Mouse (Mus musculus): ENCODE data around the gene Kctd21. TPM values are rescaled to one million over a fixed set of nuclear protein-coding genes. Genes with fewer than 3 reads are reported as not detected.

The Kctd21 gene
- polyA plus RNA-seq, 1 experiment = 7.3 TPM

DNA sequence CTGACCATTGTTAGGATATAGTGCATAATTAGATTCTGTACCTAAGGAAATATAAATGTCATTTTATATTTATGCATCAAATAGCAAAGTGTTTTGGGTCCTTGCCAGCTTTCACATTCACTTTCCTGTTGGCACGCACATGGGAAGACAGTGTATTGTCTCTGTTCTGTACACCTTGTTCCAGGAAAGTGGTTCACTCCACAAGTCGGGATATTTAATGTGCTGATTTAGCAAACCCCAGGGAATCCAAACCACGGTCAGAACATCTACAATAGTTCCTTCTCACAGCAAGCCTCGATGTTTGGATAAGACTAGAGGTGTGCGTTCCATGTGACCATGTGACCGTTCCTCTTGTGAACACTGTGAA lies 59.9 kb downstream of the Kctd21 start:
- no peaks in the 10 kb centered on the region; the same call in 1 of the 2 replicates for H3K4me1 ChIP-seq (ENCODE audit: control insufficient read depth, insufficient read depth, insufficient read length, low read length)
- H3K36me3 ChIP-seq (ENCODE audit: control insufficient read depth, insufficient read depth, low read length) = peaks cover 11% of the 10 kb centered on the region
- no peak overlapping the region for H3K4me3 ChIP-seq (ENCODE audit: low read depth, low read length)
- TF ChIP-seq CTCF (IDR thresholded peaks at IDR 0.05; ENCODE audit: extremely low read depth, insufficient read length, insufficient replicate concordance, low read depth, low read length) (no peak), POLR2A (IDR thresholded peaks at IDR 0.05; ENCODE audit: low read depth, low read length) (no peak)
- 54% methylated on average over 6 of the region's 6 CpGs for WGBS
- H3K27ac ChIP-seq (ENCODE audit: insufficient read depth, low read depth, low read length) = peak overlapping the region; percentile 2; the same call in 1 of the 2 replicates
- H3K27me3 ChIP-seq (ENCODE audit: control insufficient read depth, insufficient read depth, low read length) = no peaks in the 10 kb centered on the region

DNA sequence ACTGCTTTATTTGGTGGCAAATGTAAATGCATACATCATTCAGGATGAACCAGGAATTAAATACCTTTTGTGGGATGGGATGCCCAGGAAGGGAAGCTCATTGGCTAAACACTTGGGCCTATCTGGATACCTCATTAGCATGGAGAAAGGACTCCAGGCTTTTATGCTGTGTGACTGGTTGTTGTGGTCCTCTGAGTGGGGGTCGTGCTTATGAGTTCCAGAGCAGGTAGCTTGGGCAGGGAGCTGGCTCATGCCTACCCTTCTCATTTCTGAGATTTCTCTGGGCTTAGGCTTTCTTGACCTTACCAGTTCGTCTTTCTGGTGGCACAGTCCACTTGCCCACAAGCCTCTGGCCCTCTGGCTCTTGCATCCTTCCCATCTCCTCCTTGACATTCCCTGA lies 62.2 kb downstream of the Kctd21 start:
- Histone ChIP-seq H3K36me3 (ENCODE audit: control insufficient read depth, insufficient read depth, low read length) (peaks cover 5% of the 10 kb centered on the region; the same call in 1 of the 2 replicates), H3K27me3 (ENCODE audit: control insufficient read depth, insufficient read depth, low read length) (no peaks in the 10 kb centered on the region), H3K4me1 (ENCODE audit: control insufficient read depth, insufficient read depth, insufficient read length, low read length) (no peaks in the 10 kb centered on the region; the same call in 1 of the 2 replicates), H3K4me3 (ENCODE audit: low read depth, low read length) (no peak overlapping the region), H3K27ac (ENCODE audit: insufficient read depth, low read depth, low read length) (no peak overlapping the region)
- WGBS = 79% methylated on average over 2 of the region's 2 CpGs
- no peak for TF ChIP-seq POLR2A (IDR thresholded peaks at IDR 0.05; ENCODE audit: low read depth, low read length)
- no peak for TF ChIP-seq CTCF (IDR thresholded peaks at IDR 0.05; ENCODE audit: extremely low read depth, insufficient read length, insufficient replicate concordance, low read depth, low read length)

DNA sequence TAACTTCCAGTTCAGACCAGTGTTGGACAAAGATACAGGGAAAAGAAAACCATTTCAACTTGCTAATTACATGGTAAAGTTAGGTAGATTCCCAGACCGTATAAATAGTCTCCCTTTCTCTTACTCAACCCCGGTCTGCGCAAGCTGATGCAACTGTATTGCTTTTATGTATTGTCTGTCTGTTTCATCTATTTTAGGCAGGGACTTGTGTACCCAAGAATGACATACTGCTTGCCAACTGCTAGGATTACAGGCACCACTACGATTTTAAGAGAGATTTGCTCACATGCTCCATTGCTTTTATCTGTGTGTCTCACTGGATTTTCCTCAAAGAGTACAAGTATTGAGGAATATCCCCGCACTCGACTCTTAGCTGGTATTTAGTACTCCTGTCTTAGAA lies 66.8 kb downstream of the Kctd21 start:
- Histone ChIP-seq H3K27ac (ENCODE audit: insufficient read depth, low read depth, low read length) (no peak overlapping the region), H3K4me3 (ENCODE audit: low read depth, low read length) (no peak overlapping the region), H3K36me3 (ENCODE audit: control insufficient read depth, insufficient read depth, low read length) (no peaks in the 10 kb centered on the region), H3K4me1 (ENCODE audit: control insufficient read depth, insufficient read depth, insufficient read length, low read length) (peaks cover 6% of the 10 kb centered on the region; the same call in 1 of the 2 replicates), H3K27me3 (ENCODE audit: control insufficient read depth, insufficient read depth, low read length) (no peaks in the 10 kb centered on the region)
- 85% methylated on average over 6 of the region's 6 CpGs for WGBS
- TF ChIP-seq POLR2A (IDR thresholded peaks at IDR 0.05; ENCODE audit: low read depth, low read length) (no peak), CTCF (IDR thresholded peaks at IDR 0.05; ENCODE audit: extremely low read depth, insufficient read length, insufficient replicate concordance, low read depth, low read length) (no peak)

Other genes with a start within 250 kb of the Kctd21 start
- 2.9 and 14.6 TPM in 2 replicates for gene Usp35, start 307 bp upstream of the Kctd21 start, polyA plus RNA-seq (2012; rRNA removed)
- gene Alg8, start 39.3 kb downstream of the Kctd21 start, polyA plus RNA-seq (2012; rRNA removed) = 3.7 and 6.4 TPM in 2 replicates
- gene Ndufc2, start 67.7 kb downstream of the Kctd21 start, polyA plus RNA-seq (2012; rRNA removed) = 58.2 and 89.7 TPM in 2 replicates
- gene Thrsp, start 85.4 kb downstream of the Kctd21 start, polyA plus RNA-seq (2012; rRNA removed) = 2.8 and 4.2 TPM in 2 replicates
- 2.6 and 6.2 TPM in 2 replicates for gene Kctd14, start 119.0 kb downstream of the Kctd21 start, polyA plus RNA-seq (2012; rRNA removed)
- gene Ints4, start 148.6 kb downstream of the Kctd21 start, polyA plus RNA-seq (2012; rRNA removed) = 27.2 and 42.1 TPM in 2 replicates
- 27.8 and 39.7 TPM in 2 replicates for gene Aamdc, start 247.2 kb downstream of the Kctd21 start, polyA plus RNA-seq (2012; rRNA removed)
- 0.25 and 0.93 TPM in 2 replicates for gene Rsf1, start 247.6 kb downstream of the Kctd21 start, polyA plus RNA-seq (2012; rRNA removed)

Data from small intestine, adult 2 months (tissue).